Mouse (Mus musculus) heart, embryonic 15.5 days (tissue): Measurements from ENCODE around the gene Elf5. TPM values are rescaled to one million over a fixed set of nuclear protein-coding genes. Genes with fewer than 3 reads are reported as not detected.

Experiments used
- ATAC-seq: fragments of 200-750 bp; cut with Nextera tagmentation; replicated peaks from 2 replicates; pipeline ENCODE4 v1.8.0; 2017; ENCODE audit warnings: low read depth, moderate TSS enrichment; ENCODE audit not compliant: insufficient number of reproducible peaks, insufficient read depth, low FRiP score
- H3K27ac ChIP-seq: fragments of 300-500 bp; sonication (generic); 2 replicates; pipeline ENCODE4 v1.5.1; 2015; ENCODE audit warnings: mild to moderate bottlenecking, inconsistent platforms
- H3K27me3 ChIP-seq: fragments of 300-500 bp; sonication (generic); 2 replicates; pipeline ENCODE4 v1.6.1; 2015; ENCODE audit warnings: inconsistent platforms
- H3K36me3 ChIP-seq: fragments of 300-500 bp; sonication (generic); 2 replicates; pipeline ENCODE4 v1.6.1; 2015; ENCODE audit warnings: mild to moderate bottlenecking, inconsistent platforms
- H3K4me1 ChIP-seq: fragments of 300-500 bp; sonication (generic); replicated peaks from 2 replicates; pipeline ENCODE4 v1.6.1; 2015; ENCODE audit warnings: inconsistent platforms
- H3K4me2 ChIP-seq: fragments of 300-500 bp; sonication (generic); 2 replicates; pipeline ENCODE4 v1.6.1; 2015; ENCODE audit warnings: inconsistent platforms, mild to moderate bottlenecking, moderate library complexity
- H3K4me3 ChIP-seq: fragments of 300-500 bp; sonication (generic); 2 replicates; pipeline ENCODE4 v1.5.1; 2015; ENCODE audit warnings: mild to moderate bottlenecking, inconsistent platforms
- H3K9ac ChIP-seq: fragments of 300-500 bp; sonication (generic); 2 replicates; pipeline ENCODE4 v1.6.1; 2015; ENCODE audit warnings: mild to moderate bottlenecking, inconsistent platforms
- H3K9me3 ChIP-seq: fragments of 300-500 bp; sonication (generic); replicated peaks from 2 replicates; pipeline ENCODE4 v1.6.1; 2016; ENCODE audit warnings: inconsistent platforms
- WGBS: fragments of 180-500 bp; shearing (Covaris S2); methylation state at CpG from one replicate; pipeline ENCODE4 v1.1.7; 2015; ENCODE audit warnings: mixed read lengths; 5-methylcytosine and 5-hydroxymethylcytosine counted together
- polyA plus RNA-seq: library from polyadenylated mRNA; unstranded; fragments of >200 nt; fragmentation: Nextera tagmentation; extraction: Ambion mirVana; gene quantifications from 2 replicates; pipeline ENCODE4 v1.2.1, GENCODE M21; 2015

Gene Elf5
- polyA plus RNA-seq, 1 experiment from 2014 or later, result 0.13 TPM

- ATAC-seq, result no peak; the same call in 1 of the 2 replicates
- 81% methylated on average over 3 of the region's 3 CpGs for WGBS
- H3K4me2 ChIP-seq, result no peak overlapping the region
Observed at GRCm38 (mm10) chr2:103411816-103412215, 328 bp downstream of the Elf5 start.

GRCm38 (mm10) chr2:103413381-103413780 lies 1.9 kb downstream of the Elf5 start:
- no peak overlapping the region for H3K4me3 ChIP-seq
- H3K27ac ChIP-seq, result no peak overlapping the region
- H3K9ac ChIP-seq, result no peak overlapping the region
- H3K4me1 ChIP-seq, result no peaks in the 10 kb centered on the region
- no peaks in the 10 kb centered on the region for H3K9me3 ChIP-seq
- H3K4me2 ChIP-seq, result no peak overlapping the region
- 58% methylated on average over 5 of the region's 5 CpGs for WGBS
- no peak for ATAC-seq
- H3K36me3 ChIP-seq, result no peaks in the 10 kb centered on the region
- no peaks in the 10 kb centered on the region for H3K27me3 ChIP-seq

More at GRCm38 (mm10) chr2:103411816-103412215, 328 bp downstream of the Elf5 start:
- Histone ChIP-seq H3K4me3 (no peak overlapping the region), H3K36me3 (no peaks in the 10 kb centered on the region), H3K9me3 (no peaks in the 10 kb centered on the region), H3K27me3 (no peaks in the 10 kb centered on the region), H3K27ac (no peak overlapping the region), H3K9ac (no peak overlapping the region), H3K4me1 (no peaks in the 10 kb centered on the region)

GRCm38 (mm10) chr2:103415774-103416173 lies 4.3 kb downstream of the Elf5 start:
- 42% methylated on average over 3 of the region's 3 CpGs for WGBS
- no peak overlapping the region for H3K9ac ChIP-seq
- no peak overlapping the region for H3K4me3 ChIP-seq
- H3K27ac ChIP-seq, result no peak overlapping the region
- no peaks in the 10 kb centered on the region for H3K9me3 ChIP-seq
- no peak for ATAC-seq
- no peaks in the 10 kb centered on the region for H3K27me3 ChIP-seq
- no peak overlapping the region for H3K4me2 ChIP-seq
- H3K4me1 ChIP-seq, result no peaks in the 10 kb centered on the region
- no peaks in the 10 kb centered on the region for H3K36me3 ChIP-seq

GRCm38 (mm10) chr2:103420650-103421507 lies 9.4 kb downstream of the Elf5 start:
- no peak for ATAC-seq
- H3K9ac ChIP-seq, result no peak overlapping the region
- H3K27me3 ChIP-seq, result no peaks in the 10 kb centered on the region
- H3K27ac ChIP-seq, result no peak overlapping the region
- H3K36me3 ChIP-seq, result no peaks in the 10 kb centered on the region
- no peaks in the 10 kb centered on the region for H3K9me3 ChIP-seq
- WGBS, result 48% methylated on average over 15 of the region's 15 CpGs
- peaks cover 6% of the 10 kb centered on the region; the same call in 1 of the 2 replicates for H3K4me1 ChIP-seq
- no peak overlapping the region for H3K4me2 ChIP-seq
- H3K4me3 ChIP-seq, result no peak overlapping the region

GRCm38 (mm10) chr2:103423884-103424283 lies 12.4 kb downstream of the Elf5 start:
- H3K27ac ChIP-seq, result no peak overlapping the region
- peaks cover 6% of the 10 kb centered on the region; the same call in 1 of the 2 replicates for H3K4me1 ChIP-seq
- 0 out of 2 replicates have a peak overlapping the region, but pooled peaks have one; percentile 12 for H3K4me2 ChIP-seq
- H3K36me3 ChIP-seq, result no peaks in the 10 kb centered on the region
- ATAC-seq, result no peak
- H3K9me3 ChIP-seq, result no peaks in the 10 kb centered on the region
- no peaks in the 10 kb centered on the region; the same call in 1 of the 2 replicates for H3K27me3 ChIP-seq
- H3K9ac ChIP-seq, result no peak overlapping the region
- no peak overlapping the region for H3K4me3 ChIP-seq
- WGBS, result 76% methylated on average over 12 of the region's 12 CpGs

- no peaks in the 10 kb centered on the region; the same call in 1 of the 2 replicates for H3K27me3 ChIP-seq
- peaks cover 6% of the 10 kb centered on the region; the same call in 1 of the 2 replicates for H3K4me1 ChIP-seq
- H3K9ac ChIP-seq, result no peak overlapping the region
- no peak overlapping the region for H3K4me3 ChIP-seq
- no peaks in the 10 kb centered on the region for H3K9me3 ChIP-seq
- no peak overlapping the region for H3K27ac ChIP-seq
- no peaks in the 10 kb centered on the region for H3K36me3 ChIP-seq
- 0 out of 2 replicates have a peak overlapping the region, but pooled peaks have one; percentile 12 for H3K4me2 ChIP-seq
- no peak for ATAC-seq
- WGBS, result 24% methylated on average over 12 of the region's 12 CpGs
Observed at GRCm38 (mm10) chr2:103424349-103425026, 13.0 kb downstream of the Elf5 start.

GRCm38 (mm10) chr2:103425456-103426063 lies 14.1 kb downstream of the Elf5 start:
- no peak overlapping the region for H3K4me2 ChIP-seq
- peaks cover 6% of the 10 kb centered on the region; the same call in 1 of the 2 replicates for H3K4me1 ChIP-seq
- H3K27ac ChIP-seq, result no peak overlapping the region
- 65% methylated on average over 11 of the region's 11 CpGs for WGBS
- ATAC-seq, result no peak
- no peaks in the 10 kb centered on the region; the same call in 1 of the 2 replicates for H3K27me3 ChIP-seq
- H3K36me3 ChIP-seq, result no peaks in the 10 kb centered on the region
- no peak overlapping the region for H3K4me3 ChIP-seq
- no peaks in the 10 kb centered on the region for H3K9me3 ChIP-seq
- no peak overlapping the region for H3K9ac ChIP-seq

- Histone ChIP-seq H3K4me3 (no peak overlapping the region), H3K27ac (no peak overlapping the region), H3K9ac (no peak overlapping the region), H3K4me1 (peaks cover 13% of the 10 kb centered on the region), H3K27me3 (no peaks in the 10 kb centered on the region; the same call in 1 of the 2 replicates), H3K4me2 (no peak overlapping the region), H3K36me3 (no peaks in the 10 kb centered on the region), H3K9me3 (no peaks in the 10 kb centered on the region)
- 82% methylated on average over 3 of the region's 3 CpGs for WGBS
- ATAC-seq, result no peak
Observed at GRCm38 (mm10) chr2:103428356-103428755, 16.9 kb downstream of the Elf5 start.

GRCm38 (mm10) chr2:103430712-103431111 lies 19.2 kb downstream of the Elf5 start:
- H3K9ac ChIP-seq, result no peak overlapping the region
- H3K4me3 ChIP-seq, result no peak overlapping the region
- no peak overlapping the region for H3K27ac ChIP-seq
- ATAC-seq, result no peak
- H3K4me1 ChIP-seq, result peaks cover 7% of the 10 kb centered on the region
- H3K27me3 ChIP-seq, result no peaks in the 10 kb centered on the region; the same call in 1 of the 2 replicates
- H3K36me3 ChIP-seq, result no peaks in the 10 kb centered on the region
- H3K4me2 ChIP-seq, result no peak overlapping the region
- H3K9me3 ChIP-seq, result no peaks in the 10 kb centered on the region
- WGBS, result 27% methylated on average over 1 of the region's 1 CpGs

- 26% methylated on average over 8 of the region's 8 CpGs for WGBS
- H3K36me3 ChIP-seq, result no peaks in the 10 kb centered on the region
- peaks cover 14% of the 10 kb centered on the region for H3K4me1 ChIP-seq
- H3K27ac ChIP-seq, result 0 out of 2 replicates have a peak overlapping the region, but pooled peaks have one; percentile 29
- H3K4me3 ChIP-seq, result no peak overlapping the region
- no peak overlapping the region for H3K9ac ChIP-seq
- H3K4me2 ChIP-seq, result no peak overlapping the region
- H3K27me3 ChIP-seq, result no peaks in the 10 kb centered on the region; the same call in 1 of the 2 replicates
- no peak; the same call in 1 of the 2 replicates for ATAC-seq
- H3K9me3 ChIP-seq, result no peaks in the 10 kb centered on the region
Observed at GRCm38 (mm10) chr2:103432695-103433275, 21.3 kb downstream of the Elf5 start.

- no peak overlapping the region for H3K9ac ChIP-seq
- WGBS, result 74% methylated on average over 2 of the region's 2 CpGs
- no peak for ATAC-seq
- no peak overlapping the region for H3K27ac ChIP-seq
- H3K36me3 ChIP-seq, result no peaks in the 10 kb centered on the region
- H3K9me3 ChIP-seq, result no peaks in the 10 kb centered on the region
- H3K4me2 ChIP-seq, result no peak overlapping the region
- peaks cover 18% of the 10 kb centered on the region for H3K4me1 ChIP-seq
- no peaks in the 10 kb centered on the region for H3K27me3 ChIP-seq
- no peak overlapping the region for H3K4me3 ChIP-seq
Observed at GRCm38 (mm10) chr2:103435110-103435509, 23.6 kb downstream of the Elf5 start.
